Mouse (Mus musculus): ENCODE results near the gene Olfr243. TPM values are rescaled to one million over a fixed set of nuclear protein-coding genes. Genes with fewer than 3 reads are reported as not detected.
"Not testable (repeated sequence)": the region's sequence is repeated elsewhere in the genome, so short reads cannot be mapped to it uniquely, and the experiment has no call there.

The Olfr243 gene
- polyA plus RNA-seq (2015; fragmentation: Nextera tagmentation; extraction: Ambion mirVana), result not detected in 2 replicates

DNA sequence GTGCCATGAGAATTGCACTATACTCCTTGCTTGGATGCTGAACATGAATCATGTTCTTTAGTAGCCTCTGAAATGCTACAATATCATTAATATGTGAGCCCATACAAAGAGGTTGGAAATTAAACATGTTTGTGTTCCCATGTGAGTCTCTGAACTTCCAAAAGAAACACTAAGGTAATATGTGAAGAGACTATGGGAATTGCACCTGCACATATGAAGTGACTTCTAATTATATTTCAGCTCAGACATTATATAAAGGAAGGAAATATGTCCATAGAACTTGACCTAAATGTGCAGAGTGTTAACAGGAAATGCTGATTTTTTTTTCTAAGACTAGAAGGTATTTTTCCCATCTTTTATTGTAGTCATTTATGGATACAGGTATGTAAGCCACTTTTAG lies at the start of gene Olfr243:
Olfr243 (plus strand) TSS at position 301 of the 400 bp plus-strand sequence.
- no peak for TF ChIP-seq CTCF (IDR thresholded peaks at IDR 0.05; ENCODE audit: low read depth)
- H3K27ac ChIP-seq, result no peak within 1 kb of the TSS
- H3K9me3 ChIP-seq (replicated peaks; ENCODE audit: low read length), result no peaks in the 10 kb centered on the region
- H3K36me3 ChIP-seq (ENCODE audit: insufficient read depth, low read length), result no peaks in the 10 kb centered on the region
- DNase-seq (ENCODE audit: low spot score) (no peak), ATAC-seq (replicated peaks; ENCODE audit: low FRiP score, low read depth) (no peak)
- H3K27me3 ChIP-seq (ENCODE audit: insufficient read depth, low read length), result no peaks in the 10 kb centered on the region
- no peak within 1 kb of the TSS for H3K9ac ChIP-seq (ENCODE audit: low read depth, low read length)
- H3K4me3 ChIP-seq (replicated peaks; ENCODE audit: low read depth, low read length), result no peak within 1 kb of the TSS
- no peak within 1 kb of the TSS for H3K4me2 ChIP-seq (ENCODE audit: low read length)
- H3K4me1 ChIP-seq (replicated peaks; ENCODE audit: insufficient read depth, low read length), result no peaks in the 10 kb centered on the region

DNA sequence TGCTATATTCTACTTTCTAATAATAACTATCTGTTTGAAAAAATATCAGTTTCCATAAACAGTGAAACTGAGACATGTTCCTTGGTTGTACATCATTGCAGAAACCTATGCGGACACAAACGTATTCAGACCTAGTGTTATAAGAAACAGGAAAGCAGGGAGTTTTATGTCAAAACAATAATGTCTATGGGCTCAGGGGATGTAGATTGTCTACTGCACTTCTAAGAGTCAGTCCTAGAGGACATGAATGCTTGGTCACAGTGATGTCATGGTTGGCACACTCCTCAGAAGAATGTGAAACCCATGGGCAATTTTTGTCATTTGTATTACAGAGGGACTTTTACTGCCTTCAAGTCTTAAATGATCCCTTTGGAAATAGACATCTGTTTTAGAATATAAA lies 43.4 kb upstream of the Olfr243 start, which contains the start of gene Olfr624:
Olfr624 (minus strand) TSS at position 101 of the 400 bp plus-strand sequence.
- DNase-seq (ENCODE audit: low spot score), result no peak
- no peaks in the 10 kb centered on the region for H3K4me1 ChIP-seq (replicated peaks; ENCODE audit: insufficient read depth, low read length)
- no peaks in the 10 kb centered on the region for H3K9me3 ChIP-seq (replicated peaks; ENCODE audit: low read length)
- no peak for TF ChIP-seq CTCF (IDR thresholded peaks at IDR 0.05; ENCODE audit: low read depth)
- H3K9ac ChIP-seq (ENCODE audit: low read depth, low read length), result no peak within 1 kb of the TSS
- H3K27ac ChIP-seq, result no peak within 1 kb of the TSS
- H3K27me3 ChIP-seq (ENCODE audit: insufficient read depth, low read length), result no peaks in the 10 kb centered on the region
- no peak within 1 kb of the TSS for H3K4me3 ChIP-seq (replicated peaks; ENCODE audit: low read depth, low read length)
- H3K36me3 ChIP-seq (ENCODE audit: insufficient read depth, low read length), result no peaks in the 10 kb centered on the region
- no peak for ATAC-seq (replicated peaks; ENCODE audit: low FRiP score, low read depth)
- WGBS, result 92% methylated on average over 2 of the region's 2 CpGs
- no peak within 1 kb of the TSS for H3K4me2 ChIP-seq (ENCODE audit: low read length)

DNA sequence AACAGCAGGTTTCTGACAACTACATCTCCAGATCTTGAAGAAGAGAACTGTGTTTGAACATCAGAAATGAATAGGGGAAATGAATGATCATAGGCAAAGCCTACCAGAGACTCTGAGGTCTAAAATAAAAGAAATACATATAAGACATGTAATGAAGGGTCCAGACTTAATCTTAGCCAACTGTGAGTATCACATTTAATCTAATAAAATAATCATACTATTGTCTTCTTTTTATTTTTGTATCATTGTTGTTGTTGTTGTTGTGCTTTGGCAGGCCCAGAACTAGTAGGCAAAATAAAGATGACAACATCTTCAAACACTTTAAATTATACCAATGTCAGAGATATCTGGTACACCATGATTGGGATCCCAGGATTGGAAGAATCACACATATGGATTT lies 32.1 kb upstream of the Olfr243 start, which contains the start of gene Olfr625-ps1:
Olfr625-ps1 (plus strand) TSS at position 301 of the 400 bp plus-strand sequence.
- no peak within 1 kb of the TSS for H3K4me2 ChIP-seq (ENCODE audit: low read length)
- no peak within 1 kb of the TSS for H3K27ac ChIP-seq
- H3K9me3 ChIP-seq (replicated peaks; ENCODE audit: low read length), result no peaks in the 10 kb centered on the region
- ATAC-seq (replicated peaks; ENCODE audit: low FRiP score, low read depth), result no peak
- no peaks in the 10 kb centered on the region for H3K36me3 ChIP-seq (ENCODE audit: insufficient read depth, low read length)
- no peak within 1 kb of the TSS for H3K9ac ChIP-seq (ENCODE audit: low read depth, low read length)
- H3K4me1 ChIP-seq (replicated peaks; ENCODE audit: insufficient read depth, low read length), result no peaks in the 10 kb centered on the region
- H3K27me3 ChIP-seq (ENCODE audit: insufficient read depth, low read length), result no peaks in the 10 kb centered on the region
- DNase-seq (ENCODE audit: low spot score), result no peak
- no peak for TF ChIP-seq CTCF (IDR thresholded peaks at IDR 0.05; ENCODE audit: low read depth)
- no peak within 1 kb of the TSS for H3K4me3 ChIP-seq (replicated peaks; ENCODE audit: low read depth, low read length)

DNA sequence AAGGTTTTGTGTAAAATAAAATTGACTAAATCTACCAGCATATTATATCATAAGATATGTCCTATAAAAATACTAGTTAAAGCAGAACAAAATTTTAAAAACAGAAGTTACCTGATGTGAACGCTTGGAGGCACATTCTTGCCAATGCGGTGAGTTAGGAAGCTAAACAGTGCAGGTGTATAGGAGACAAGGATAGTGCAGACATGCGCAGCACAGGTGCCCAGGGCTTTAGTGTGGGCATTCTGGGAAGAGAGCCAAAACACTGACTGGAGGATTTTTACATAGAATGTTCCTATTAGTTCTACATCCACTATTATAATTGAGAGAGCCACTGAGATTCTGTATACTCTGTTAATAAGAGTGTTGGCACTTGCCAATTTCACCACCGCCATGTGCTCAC lies 15.0 kb upstream of the Olfr243 start:
- WGBS, result 90% methylated on average over 4 of the region's 4 CpGs
- H3K27me3 ChIP-seq (ENCODE audit: insufficient read depth, low read length), result no peaks in the 10 kb centered on the region
- no peaks in the 10 kb centered on the region for H3K4me1 ChIP-seq (replicated peaks; ENCODE audit: insufficient read depth, low read length)
- DNase-seq (ENCODE audit: low spot score) (no peak), ATAC-seq (replicated peaks; ENCODE audit: low FRiP score, low read depth) (no peak)
- no peak overlapping the region for H3K27ac ChIP-seq
- H3K4me2 ChIP-seq (ENCODE audit: low read length), result no peak overlapping the region
- no peak overlapping the region for H3K9ac ChIP-seq (ENCODE audit: low read depth, low read length)
- no peak for TF ChIP-seq CTCF (IDR thresholded peaks at IDR 0.05; ENCODE audit: low read depth)
- H3K36me3 ChIP-seq (ENCODE audit: insufficient read depth, low read length), result no peaks in the 10 kb centered on the region
- no peaks in the 10 kb centered on the region for H3K9me3 ChIP-seq (replicated peaks; ENCODE audit: low read length)
- no peak overlapping the region for H3K4me3 ChIP-seq (replicated peaks; ENCODE audit: low read depth, low read length)

DNA sequence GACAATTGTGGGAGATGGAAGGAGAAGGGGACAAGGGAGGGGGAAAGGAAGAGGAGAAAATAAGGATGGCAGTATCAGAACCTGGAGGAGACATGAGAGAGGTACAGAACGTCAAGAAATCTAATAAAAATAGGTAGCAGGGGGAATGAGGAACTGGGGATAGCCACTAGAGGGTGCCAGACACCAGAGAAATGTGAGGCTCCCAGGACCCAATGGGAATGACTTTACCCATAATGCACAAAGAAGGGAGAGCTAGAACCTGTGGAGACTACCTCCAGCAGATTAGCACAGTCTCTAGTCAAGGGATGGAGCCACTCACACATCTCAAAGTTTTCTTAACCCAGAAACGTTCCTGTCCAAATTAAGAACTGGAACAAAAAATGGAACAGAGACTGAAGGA lies 2.4 kb upstream of the Olfr243 start:
- Histone ChIP-seq H3K9me3 (replicated peaks; ENCODE audit: low read length) (no peaks in the 10 kb centered on the region), H3K27ac (no peak overlapping the region), H3K9ac (ENCODE audit: low read depth, low read length) (no peak overlapping the region), H3K4me1 (replicated peaks; ENCODE audit: insufficient read depth, low read length) (no peaks in the 10 kb centered on the region), H3K27me3 (ENCODE audit: insufficient read depth, low read length) (no peaks in the 10 kb centered on the region), H3K4me2 (ENCODE audit: low read length) (no peak overlapping the region), H3K4me3 (replicated peaks; ENCODE audit: low read depth, low read length) (no peak overlapping the region), H3K36me3 (ENCODE audit: insufficient read depth, low read length) (no peaks in the 10 kb centered on the region)
- ATAC-seq (replicated peaks; ENCODE audit: low FRiP score, low read depth) (no peak), DNase-seq (ENCODE audit: low spot score) (peak; percentile 1)
- TF ChIP-seq CTCF (IDR thresholded peaks at IDR 0.05; ENCODE audit: low read depth), result peak; percentile 45; the same call in 1 of the 2 replicates
- WGBS, result 26% methylated on average over 2 of the region's 2 CpGs

DNA sequence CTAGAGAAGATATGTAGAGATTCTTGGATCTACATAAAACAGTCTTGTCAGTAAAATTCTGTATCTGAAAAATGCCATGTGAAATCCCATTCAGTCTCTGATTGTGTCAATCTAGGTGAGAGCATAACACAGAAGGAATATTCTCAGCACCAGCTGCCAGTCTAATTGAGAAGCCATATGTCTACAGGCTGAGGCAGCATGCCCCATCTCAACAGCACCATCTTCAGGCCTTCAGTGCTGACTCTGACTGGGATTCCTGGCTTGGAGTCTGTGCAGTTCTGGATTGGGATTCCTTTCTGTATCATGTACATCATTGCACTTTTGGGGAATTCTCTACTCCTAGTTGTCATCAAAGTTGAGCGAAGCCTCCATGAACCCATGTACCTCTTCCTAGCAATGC lies 1.9 kb downstream of the Olfr243 start:
- H3K9ac ChIP-seq (ENCODE audit: low read depth, low read length); ATAC-seq (replicated peaks; ENCODE audit: low FRiP score, low read depth); H3K4me3 ChIP-seq (replicated peaks; ENCODE audit: low read depth, low read length); H3K27ac ChIP-seq; H3K9me3 ChIP-seq (replicated peaks; ENCODE audit: low read length); H3K4me2 ChIP-seq (ENCODE audit: low read length); H3K27me3 ChIP-seq (ENCODE audit: insufficient read depth, low read length); H3K36me3 ChIP-seq (ENCODE audit: insufficient read depth, low read length); DNase-seq (ENCODE audit: low spot score); H3K4me1 ChIP-seq (replicated peaks; ENCODE audit: insufficient read depth, low read length): not testable (repeated sequence)
- 95% methylated on average over 1 of the region's 1 CpGs for WGBS

DNA sequence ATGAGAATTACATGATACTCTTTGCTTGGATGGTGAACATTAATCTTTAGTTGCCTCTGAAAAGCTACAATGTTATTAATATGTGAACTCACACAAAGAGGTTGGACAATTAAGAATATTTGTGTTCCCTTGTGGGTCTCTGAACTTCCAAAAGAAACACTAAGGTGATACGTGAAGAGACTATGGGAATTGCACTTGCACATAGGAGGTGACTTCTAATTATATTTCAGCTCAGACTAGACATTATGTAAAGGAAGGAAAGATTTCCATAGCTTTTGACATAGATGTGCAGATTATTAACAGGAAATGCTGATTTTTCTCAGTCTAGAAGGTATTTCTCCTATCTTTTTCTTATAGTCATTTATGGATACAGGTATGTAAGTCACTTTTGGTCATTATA lies 15.6 kb downstream of the Olfr243 start, which contains the start of gene Olfr628:
Olfr628 (plus strand) TSS at position 301 of the 400 bp plus-strand sequence.
- Histone ChIP-seq H3K4me3 (replicated peaks; ENCODE audit: low read depth, low read length) (no peak within 1 kb of the TSS), H3K27me3 (ENCODE audit: insufficient read depth, low read length) (no peaks in the 10 kb centered on the region), H3K9ac (ENCODE audit: low read depth, low read length) (no peak within 1 kb of the TSS), H3K4me1 (replicated peaks; ENCODE audit: insufficient read depth, low read length) (no peaks in the 10 kb centered on the region), H3K4me2 (ENCODE audit: low read length) (no peak within 1 kb of the TSS), H3K9me3 (replicated peaks; ENCODE audit: low read length) (no peaks in the 10 kb centered on the region), H3K36me3 (ENCODE audit: insufficient read depth, low read length) (no peaks in the 10 kb centered on the region), H3K27ac (no peak within 1 kb of the TSS)
- DNase-seq (ENCODE audit: low spot score) (no peak), ATAC-seq (replicated peaks; ENCODE audit: low FRiP score, low read depth) (no peak)
- 93% methylated on average over 1 of the region's 1 CpGs for WGBS
- no peak for TF ChIP-seq CTCF (IDR thresholded peaks at IDR 0.05; ENCODE audit: low read depth)
